Mouse (Mus musculus): Measurements from ENCODE around the gene Gmpr2. TPM values are rescaled to one million over a fixed set of nuclear protein-coding genes. Genes with fewer than 3 reads are reported as not detected.
A peak's percentile ranks its signal among the peaks of the same experiment; 100 is the strongest.

The Gmpr2 gene
- polyA plus RNA-seq (2014; fragmentation: Nextera tagmentation; extraction: Ambion mirVana): 58.4 and 59.4 TPM in 2 replicates

- peak; percentile 98 for ATAC-seq (ENCODE audit: insufficient read depth)
- WGBS: under 1% methylated on average over 38 of the region's 38 CpGs
- TF ChIP-seq CTCF (IDR thresholded peaks at IDR 0.05; ENCODE audit: low read depth): no peak
- Histone ChIP-seq H3K27me3 (ENCODE audit: insufficient read depth, low read length) (no peaks in the 10 kb centered on the region), H3K4me1 (ENCODE audit: insufficient read depth) (peaks cover 5% of the 10 kb centered on the region; the same call in 1 of the 2 replicates), H3K36me3 (ENCODE audit: insufficient read depth) (peaks cover 23% of the 10 kb centered on the region), H3K4me3 (ENCODE audit: low read depth, low read length) (peak within 1 kb of the TSS; percentile 70), H3K4me2 (peak within 1 kb of the TSS; percentile 70), H3K27ac (ENCODE audit: low read depth) (peak within 1 kb of the TSS; percentile 72; the same call in 1 of the 2 replicates), H3K9ac (peak within 1 kb of the TSS; percentile 77), H3K9me3 (ENCODE audit: low read depth, low read length) (no peaks in the 10 kb centered on the region)
- DNase-seq: peak; percentile 97
Observed at GRCm38 (mm10) chr14:55671833-55672740, at the start of gene Gmpr2, which contains the start of gene Nedd8. Gmpr2 (plus strand) TSS chr14:55671941. Nedd8 (minus strand) TSS chr14:55672124.

GRCm38 (mm10) chr14:55628077-55628827 is 43.5 kb upstream of the Gmpr2 start:
- no peak for DNase-seq
- 92% methylated on average over 26 of the region's 27 CpGs for WGBS
- Histone ChIP-seq H3K27me3 (ENCODE audit: insufficient read depth, low read length) (no peaks in the 10 kb centered on the region), H3K36me3 (ENCODE audit: insufficient read depth) (peaks cover 95% of the 10 kb centered on the region), H3K9me3 (ENCODE audit: low read depth, low read length) (no peaks in the 10 kb centered on the region), H3K4me3 (ENCODE audit: low read depth, low read length) (no peak overlapping the region), H3K4me1 (ENCODE audit: insufficient read depth) (no peaks in the 10 kb centered on the region), H3K4me2 (no peak overlapping the region), H3K27ac (ENCODE audit: low read depth) (no peak overlapping the region), H3K9ac (no peak overlapping the region)
- ATAC-seq (ENCODE audit: insufficient read depth): no peak
- no peak for TF ChIP-seq CTCF (IDR thresholded peaks at IDR 0.05; ENCODE audit: low read depth)

- Histone ChIP-seq H3K36me3 (ENCODE audit: insufficient read depth) (peaks cover 99% of the 10 kb centered on the region), H3K9ac (no peak overlapping the region), H3K27ac (ENCODE audit: low read depth) (no peak overlapping the region), H3K4me1 (ENCODE audit: insufficient read depth) (no peaks in the 10 kb centered on the region), H3K4me2 (no peak overlapping the region), H3K4me3 (ENCODE audit: low read depth, low read length) (no peak overlapping the region), H3K9me3 (ENCODE audit: low read depth, low read length) (no peaks in the 10 kb centered on the region), H3K27me3 (ENCODE audit: insufficient read depth, low read length) (no peaks in the 10 kb centered on the region)
- ATAC-seq (ENCODE audit: insufficient read depth) (no peak), DNase-seq (peak; percentile 52)
- TF ChIP-seq CTCF (IDR thresholded peaks at IDR 0.05; ENCODE audit: low read depth): peak; percentile 78
- WGBS: 63% methylated on average over 5 of the region's 5 CpGs
Observed at GRCm38 (mm10) chr14:55629312-55629711, 42.4 kb upstream of the Gmpr2 start.

GRCm38 (mm10) chr14:55634874-55635522 is 36.7 kb upstream of the Gmpr2 start:
- H3K27ac ChIP-seq (ENCODE audit: low read depth): peak overlapping the region; percentile 66
- H3K27me3 ChIP-seq (ENCODE audit: insufficient read depth, low read length): no peaks in the 10 kb centered on the region
- peak overlapping the region; percentile 96 for H3K4me2 ChIP-seq
- ATAC-seq (ENCODE audit: insufficient read depth) (peak; percentile 57), DNase-seq (no peak)
- no peaks in the 10 kb centered on the region for H3K9me3 ChIP-seq (ENCODE audit: low read depth, low read length)
- peaks cover 81% of the 10 kb centered on the region for H3K36me3 ChIP-seq (ENCODE audit: insufficient read depth)
- 3% methylated on average over 23 of the region's 23 CpGs for WGBS
- no peak for TF ChIP-seq CTCF (IDR thresholded peaks at IDR 0.05; ENCODE audit: low read depth)
- peak overlapping the region; percentile 69 for H3K4me3 ChIP-seq (ENCODE audit: low read depth, low read length)
- peak overlapping the region; percentile 69 for H3K9ac ChIP-seq
- no peaks in the 10 kb centered on the region for H3K4me1 ChIP-seq (ENCODE audit: insufficient read depth)

GRCm38 (mm10) chr14:55635523-55636007 is 36.2 kb upstream of the Gmpr2 start, which contains the start of gene Ipo4:
Ipo4 (minus strand) TSS chr14:55635957.
- H3K36me3 ChIP-seq (ENCODE audit: insufficient read depth): peaks cover 81% of the 10 kb centered on the region
- H3K27me3 ChIP-seq (ENCODE audit: insufficient read depth, low read length): no peaks in the 10 kb centered on the region
- under 1% methylated on average over 33 of the region's 33 CpGs for WGBS
- H3K9ac ChIP-seq: peak within 1 kb of the TSS; percentile 69
- H3K4me3 ChIP-seq (ENCODE audit: low read depth, low read length): peak within 1 kb of the TSS; percentile 69
- no peaks in the 10 kb centered on the region for H3K9me3 ChIP-seq (ENCODE audit: low read depth, low read length)
- H3K27ac ChIP-seq (ENCODE audit: low read depth): peak within 1 kb of the TSS; percentile 66
- ATAC-seq (ENCODE audit: insufficient read depth) (peak; percentile 91), DNase-seq (peak; percentile 94)
- TF ChIP-seq CTCF (IDR thresholded peaks at IDR 0.05; ENCODE audit: low read depth): no peak
- no peaks in the 10 kb centered on the region for H3K4me1 ChIP-seq (ENCODE audit: insufficient read depth)
- H3K4me2 ChIP-seq: peak within 1 kb of the TSS; percentile 96

GRCm38 (mm10) chr14:55637795-55638194 is 33.9 kb upstream of the Gmpr2 start, which contains the start of gene Gm49378:
Gm49378 (minus strand) TSS chr14:55637895.
- no peak for DNase-seq
- no peak for ATAC-seq (ENCODE audit: insufficient read depth)
- no peaks in the 10 kb centered on the region for H3K9me3 ChIP-seq (ENCODE audit: low read depth, low read length)
- TF ChIP-seq CTCF (IDR thresholded peaks at IDR 0.05; ENCODE audit: low read depth): no peak
- no peaks in the 10 kb centered on the region for H3K4me1 ChIP-seq (ENCODE audit: insufficient read depth)
- 89% methylated on average over 9 of the region's 9 CpGs for WGBS
- H3K9ac ChIP-seq: no peak within 1 kb of the TSS
- no peak within 1 kb of the TSS for H3K27ac ChIP-seq (ENCODE audit: low read depth)
- H3K27me3 ChIP-seq (ENCODE audit: insufficient read depth, low read length): no peaks in the 10 kb centered on the region
- H3K4me3 ChIP-seq (ENCODE audit: low read depth, low read length): no peak within 1 kb of the TSS
- peaks cover 71% of the 10 kb centered on the region for H3K36me3 ChIP-seq (ENCODE audit: insufficient read depth)
- no peak within 1 kb of the TSS for H3K4me2 ChIP-seq

Measured in lung, embryonic 14.5 days (tissue).